Mouse (Mus musculus) stomach, embryonic 14.5 days (tissue): ENCODE measurements at regions not wholly inside any gene's neighbourhood (a gene's known extent, or its start where the extent isn't known, plus 50 kb on each side); places are given as distances from the start of the nearest gene placed in this dataset.

Experiments used
- ATAC-seq: fragments of 200-750 bp; cut with Nextera tagmentation; 2 replicates; pipeline ENCODE4 v1.8.0; 2017; ENCODE audit warnings: low read depth, moderate TSS enrichment; ENCODE audit not compliant: insufficient number of reproducible peaks, insufficient read depth, low FRiP score
- H3K27ac ChIP-seq: fragments of 300-500 bp; sonication (generic); 2 replicates; pipeline ENCODE4 v1.5.1; 2014; ENCODE audit warnings: mild to moderate bottlenecking, low read length, moderate library complexity, mixed read lengths
- H3K27me3 ChIP-seq: fragments of 300-500 bp; sonication (generic); 2 replicates; pipeline ENCODE4 v1.6.1; 2014; ENCODE audit warnings: low read length, control low read depth, mixed read lengths; ENCODE audit not compliant: control insufficient read depth, insufficient read depth
- H3K36me3 ChIP-seq: fragments of 300-500 bp; sonication (generic); 2 replicates; pipeline ENCODE4 v1.6.1; 2014; ENCODE audit warnings: mild to moderate bottlenecking, control low read depth, low read length, moderate library complexity, mixed read lengths; ENCODE audit not compliant: control insufficient read depth, insufficient read depth
- H3K4me1 ChIP-seq: fragments of 300-500 bp; sonication (generic); 2 replicates; pipeline ENCODE4 v1.6.1; 2014; ENCODE audit warnings: low read length, control low read depth, mixed read lengths; ENCODE audit not compliant: control insufficient read depth, insufficient read depth
- H3K4me2 ChIP-seq: fragments of 300-500 bp; sonication (generic); replicated peaks from 2 replicates; pipeline ENCODE4 v1.6.1; 2014; ENCODE audit warnings: low read depth, low read length, control low read depth
- H3K4me3 ChIP-seq: fragments of 300-500 bp; sonication (generic); 2 replicates; pipeline ENCODE4 v1.5.1; 2014; ENCODE audit warnings: low read depth, low read length, control low read depth
- H3K9ac ChIP-seq: fragments of 300-500 bp; sonication (generic); replicated peaks from 2 replicates; pipeline ENCODE4 v1.6.1; 2014; ENCODE audit warnings: low read depth, mild to moderate bottlenecking, control low read depth, low read length, moderate library complexity, mixed read lengths
- H3K9me3 ChIP-seq: fragments of 300-500 bp; sonication (generic); 2 replicates; pipeline ENCODE4 v1.6.1; 2016; ENCODE audit warnings: low read depth, low read length, control low read depth; ENCODE audit not compliant: control insufficient read depth
- WGBS: fragments of 180-500 bp; shearing (Covaris S2); extraction: QIAGEN DNeasy Blood & Tissue Kit; methylation state at CpG from one replicate; pipeline ENCODE4 v1.1.7; 2014; 5-methylcytosine and 5-hydroxymethylcytosine counted together

DNA sequence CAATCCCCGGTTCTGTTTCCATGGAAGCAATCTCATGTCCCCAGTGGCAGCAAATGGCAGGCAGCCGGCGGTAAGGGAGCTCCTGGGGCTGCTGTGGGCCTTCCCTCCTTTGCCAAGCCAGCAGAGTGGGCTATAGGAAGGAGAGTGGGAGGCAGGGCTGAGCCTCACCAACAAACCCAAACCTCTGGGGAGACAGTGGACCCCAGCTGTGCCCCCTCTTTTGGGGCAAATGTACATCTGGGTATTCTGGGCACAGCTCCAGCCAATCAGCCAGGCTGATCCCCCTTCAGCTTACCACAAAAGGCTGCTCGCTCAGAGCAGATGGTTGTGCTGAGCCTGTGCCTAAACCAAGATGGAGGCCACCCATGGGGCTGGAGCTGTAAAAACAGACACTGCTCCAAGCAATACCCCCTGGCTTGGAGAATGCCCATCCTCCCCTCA, 1532.3 kb upstream of the Gulo start:
- H3K27me3 ChIP-seq: no peaks in the 10 kb centered on the region
- H3K4me3 ChIP-seq: no peak overlapping the region
- H3K9me3 ChIP-seq: 0 out of 2 replicates have a peak, but pooled peaks cover 4% of the 10 kb centered on the region
- 44% methylated on average over 4 of the region's 4 CpGs for WGBS
- no peak overlapping the region for H3K4me2 ChIP-seq
- no peaks in the 10 kb centered on the region for H3K4me1 ChIP-seq
- H3K27ac ChIP-seq: no peak overlapping the region
- no peak overlapping the region for H3K9ac ChIP-seq
- H3K36me3 ChIP-seq: no peaks in the 10 kb centered on the region
- no peak for ATAC-seq

GRCm38 (mm10) chr14:67538696-67539095, 1529.7 kb upstream of the Gulo start:
- no peaks in the 10 kb centered on the region for H3K36me3 ChIP-seq
- H3K27ac ChIP-seq: no peak overlapping the region
- no peaks in the 10 kb centered on the region for H3K4me1 ChIP-seq
- H3K9me3 ChIP-seq: 0 out of 2 replicates have a peak, but pooled peaks cover 4% of the 10 kb centered on the region
- no peak overlapping the region for H3K9ac ChIP-seq
- no peaks in the 10 kb centered on the region for H3K27me3 ChIP-seq
- no peak for ATAC-seq
- no peak overlapping the region for H3K4me2 ChIP-seq
- H3K4me3 ChIP-seq: no peak overlapping the region
- 75% methylated on average over 9 of the region's 9 CpGs for WGBS

GRCm38 (mm10) chr14:67536787-67537659, 1528.0 kb upstream of the Gulo start:
- H3K4me3 ChIP-seq: no peak overlapping the region
- no peaks in the 10 kb centered on the region for H3K36me3 ChIP-seq
- ATAC-seq: no peak
- H3K27ac ChIP-seq: no peak overlapping the region
- no peak overlapping the region for H3K9ac ChIP-seq
- H3K4me1 ChIP-seq: no peaks in the 10 kb centered on the region
- H3K9me3 ChIP-seq: no peaks in the 10 kb centered on the region
- H3K4me2 ChIP-seq: no peak overlapping the region
- 36% methylated on average over 8 of the region's 8 CpGs for WGBS
- no peaks in the 10 kb centered on the region for H3K27me3 ChIP-seq

DNA sequence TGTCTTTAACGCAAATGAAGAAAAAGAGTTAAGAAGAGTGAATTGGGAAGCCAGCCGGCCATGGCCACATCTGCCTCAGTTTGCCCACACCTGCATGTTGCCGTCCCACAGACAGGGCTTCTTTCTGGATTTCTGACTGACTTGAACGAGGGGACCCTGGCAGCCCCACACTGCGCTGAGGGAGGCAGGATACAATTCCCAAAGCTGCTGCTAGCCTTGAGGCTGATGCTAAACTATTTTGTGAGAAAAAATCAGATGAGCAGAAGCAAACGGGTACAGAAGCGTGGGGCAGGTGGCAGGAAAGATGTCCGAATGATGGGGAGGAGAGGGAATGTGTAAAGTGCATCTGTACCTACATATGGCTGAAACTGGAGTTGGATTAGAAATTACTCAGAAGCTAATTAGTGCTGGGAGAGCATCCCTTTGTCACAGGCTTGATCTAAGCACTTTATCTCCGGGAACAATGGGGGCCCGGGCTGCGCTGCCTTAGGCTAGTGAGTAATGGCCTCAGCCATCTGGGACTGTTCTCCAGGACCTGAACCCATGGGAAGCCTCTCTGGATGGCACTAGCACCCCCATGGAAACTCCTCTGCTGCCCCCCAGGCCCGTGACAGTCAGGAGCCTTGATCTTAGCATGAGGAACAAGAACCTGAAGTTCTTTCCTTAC, 1497.9 kb upstream of the Gulo start:
- Histone ChIP-seq H3K4me3 (no peak overlapping the region), H3K4me2 (no peak overlapping the region), H3K4me1 (no peaks in the 10 kb centered on the region), H3K9me3 (no peaks in the 10 kb centered on the region), H3K36me3 (no peaks in the 10 kb centered on the region), H3K9ac (no peak overlapping the region), H3K27me3 (no peaks in the 10 kb centered on the region), H3K27ac (no peak overlapping the region)
- WGBS: 78% methylated on average over 12 of the region's 12 CpGs
- no peak for ATAC-seq

- no peaks in the 10 kb centered on the region for H3K36me3 ChIP-seq
- H3K9me3 ChIP-seq: no peaks in the 10 kb centered on the region
- 88% methylated on average over 10 of the region's 10 CpGs for whole genome bisulfite sequencing
- no peaks in the 10 kb centered on the region for H3K27me3 ChIP-seq
- H3K9ac ChIP-seq: no peak overlapping the region
- H3K4me2 ChIP-seq: no peak overlapping the region
- H3K4me3 ChIP-seq: no peak overlapping the region
- ATAC-seq: no peak
- no peak overlapping the region for H3K27ac ChIP-seq
- no peaks in the 10 kb centered on the region for H3K4me1 ChIP-seq
Measured at GRCm38 (mm10) chr14:67492086-67492485, 1483.1 kb upstream of the Gulo start.

DNA sequence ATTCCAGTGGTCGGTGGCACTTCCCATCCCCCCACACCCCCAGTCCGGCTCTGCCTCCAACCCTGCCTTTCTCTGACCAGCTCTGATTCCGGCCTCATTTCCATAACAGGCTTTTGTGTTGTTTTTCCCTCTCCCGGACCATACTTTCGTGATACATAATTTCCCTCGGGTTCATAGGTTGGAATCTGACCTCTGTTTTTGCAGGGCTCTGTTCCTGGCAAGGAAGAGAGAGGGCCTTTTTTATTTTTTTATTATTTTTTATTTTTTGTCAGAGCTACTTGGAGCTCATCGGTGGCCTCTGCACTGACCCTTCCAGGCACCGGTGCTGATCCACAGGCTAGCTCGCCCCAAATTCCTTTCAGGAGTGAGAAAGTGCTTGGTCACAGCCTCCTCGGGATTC, 1477.7 kb upstream of the Gulo start:
- H3K4me1 ChIP-seq: no peaks in the 10 kb centered on the region
- H3K9me3 ChIP-seq: no peaks in the 10 kb centered on the region
- no peak overlapping the region for H3K4me3 ChIP-seq
- no peak overlapping the region for H3K27ac ChIP-seq
- H3K4me2 ChIP-seq: no peak overlapping the region
- no peaks in the 10 kb centered on the region for H3K27me3 ChIP-seq
- H3K36me3 ChIP-seq: no peaks in the 10 kb centered on the region
- no peak for ATAC-seq
- 29% methylated on average over 10 of the region's 10 CpGs for WGBS
- H3K9ac ChIP-seq: no peak overlapping the region

DNA sequence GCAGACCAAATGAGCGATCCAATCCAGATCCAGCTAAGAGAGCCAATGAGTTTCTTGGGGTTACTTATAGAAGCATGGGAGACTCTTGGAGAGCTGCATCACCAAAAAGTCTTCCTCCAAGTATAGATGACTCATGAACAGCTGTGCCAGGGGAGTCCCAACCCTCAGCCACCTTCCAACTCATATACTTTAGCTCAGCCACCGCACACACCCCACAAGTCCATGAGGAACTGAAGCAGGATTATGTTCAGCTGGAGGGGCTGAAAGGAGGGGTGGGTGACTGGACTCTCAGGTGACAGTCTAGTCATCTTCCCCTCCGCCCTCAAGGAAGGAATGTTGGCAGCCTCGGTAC, 1476.4 kb upstream of the Gulo start:
- no peak for ATAC-seq
- Histone ChIP-seq H3K36me3 (no peaks in the 10 kb centered on the region), H3K4me3 (no peak overlapping the region), H3K4me2 (no peak overlapping the region), H3K27me3 (no peaks in the 10 kb centered on the region), H3K9me3 (no peaks in the 10 kb centered on the region), H3K4me1 (no peaks in the 10 kb centered on the region), H3K27ac (no peak overlapping the region), H3K9ac (no peak overlapping the region)
- WGBS: 89% methylated on average over 4 of the region's 4 CpGs

- no peak overlapping the region for H3K9ac ChIP-seq
- WGBS: 42% methylated on average over 19 of the region's 19 CpGs
Measured at GRCm38 (mm10) chr14:67484533-67485448, 1475.8 kb upstream of the Gulo start.

More at GRCm38 (mm10) chr14:67484533-67485448, 1475.8 kb upstream of the Gulo start:
- Histone ChIP-seq H3K27ac (no peak overlapping the region), H3K27me3 (no peaks in the 10 kb centered on the region), H3K4me3 (no peak overlapping the region), H3K4me2 (no peak overlapping the region), H3K9me3 (no peaks in the 10 kb centered on the region), H3K36me3 (no peaks in the 10 kb centered on the region), H3K4me1 (no peaks in the 10 kb centered on the region)
- no peak for ATAC-seq
